Mouse (Mus musculus): Measurements from ENCODE around the gene Kcnmb1.

GRCm38 (mm10) chr11:33934286-33934685 lies 28.5 kb upstream of the Kcnmb1 start:
- TF ChIP-seq CTCF (IDR thresholded peaks at IDR 0.05; ENCODE audit: insufficient read depth, low read length) (no peak), POLR2A (IDR thresholded peaks at IDR 0.05; ENCODE audit: borderline replicate concordance, extremely low read depth, low read depth, low read length) (no peak)

Measured in lung, adult 2 months (tissue).